Mouse (Mus musculus) gastrocnemius, postnatal 10 days (tissue): ENCODE measurements around the gene Pxk. TPM values are rescaled to one million over a fixed set of nuclear protein-coding genes. Genes with fewer than 3 reads are reported as not detected.

Source experiments
- DNase-seq: peaks from one replicate; pipeline ENCODE4 v3.0.0; 2021; ENCODE audit warnings: mixed read lengths
- long read RNA-seq, 2 experiments: library from polyadenylated mRNA; stranded (forward); transcript quantifications; one replicate each; pipeline ENCODE4 v2.0.0; 2021
- total RNA-seq, 2 experiments: library from RNA; stranded (reverse); gene quantifications; 2 replicates each; pipeline ENCODE4 v1.2.3; 2021

Pxk gene
- total RNA-seq, result 10 to 100 TPM; 12.4 to 15.2 TPM
- long read RNA-seq, experiment 1, transcript Pxk-201 (18 exons, 2,812 nt), result major isoform, 15 of 27 reads
- long read RNA-seq, experiment 1, transcript Pxk-205 (18 exons, 2,765 nt), result minor isoform, 12 of 27 reads
- long read RNA-seq, experiment 1, partial matches to known transcripts, result 0 of 27 reads
- long read RNA-seq, experiment 1, other reads (novel, unspliced or antisense), result 0 of 27 reads
- long read RNA-seq, experiment 2, transcript Pxk-201 (18 exons, 2,812 nt), result major isoform, 13 of 21 reads
- long read RNA-seq, experiment 2, partial matches to known transcripts, result 0 of 21 reads
- long read RNA-seq, experiment 2, other reads (novel, unspliced or antisense), result 4 of 21 reads

GRCm38 (mm10) chr14:8097978-8098686, at the start of gene Pxk:
Gene Pxk (plus strand): TSS chr14:8098211.
- DNase-seq, result peak; percentile 89

GRCm38 (mm10) chr14:8049334-8049733, 48.7 kb upstream of the Pxk start:
- DNase-seq, result no peak

- DNase-seq, result no peak
Observed at GRCm38 (mm10) chr14:8051869-8052268, 46.1 kb upstream of the Pxk start.

DNA sequence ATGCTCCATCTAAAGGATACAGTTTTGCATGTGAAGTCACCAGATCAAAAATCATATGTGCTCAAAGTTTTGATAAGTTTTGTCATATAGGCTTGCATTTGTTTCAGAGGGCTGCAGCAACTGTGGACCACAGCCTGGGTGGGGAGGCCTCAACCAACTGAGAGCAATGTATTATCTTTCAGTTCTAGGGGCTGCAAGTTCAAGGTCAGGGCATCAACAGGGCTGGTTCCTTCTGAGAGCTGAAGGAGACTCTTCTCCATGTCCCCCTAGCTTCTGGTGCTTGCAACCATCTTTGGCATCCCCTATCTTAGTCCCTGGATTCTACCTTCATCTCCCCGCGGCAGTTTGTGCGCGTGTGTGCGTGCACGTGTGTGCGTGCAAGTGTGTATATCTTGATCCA, 45.4 kb upstream of the Pxk start:
- no peak for DNase-seq

DNA sequence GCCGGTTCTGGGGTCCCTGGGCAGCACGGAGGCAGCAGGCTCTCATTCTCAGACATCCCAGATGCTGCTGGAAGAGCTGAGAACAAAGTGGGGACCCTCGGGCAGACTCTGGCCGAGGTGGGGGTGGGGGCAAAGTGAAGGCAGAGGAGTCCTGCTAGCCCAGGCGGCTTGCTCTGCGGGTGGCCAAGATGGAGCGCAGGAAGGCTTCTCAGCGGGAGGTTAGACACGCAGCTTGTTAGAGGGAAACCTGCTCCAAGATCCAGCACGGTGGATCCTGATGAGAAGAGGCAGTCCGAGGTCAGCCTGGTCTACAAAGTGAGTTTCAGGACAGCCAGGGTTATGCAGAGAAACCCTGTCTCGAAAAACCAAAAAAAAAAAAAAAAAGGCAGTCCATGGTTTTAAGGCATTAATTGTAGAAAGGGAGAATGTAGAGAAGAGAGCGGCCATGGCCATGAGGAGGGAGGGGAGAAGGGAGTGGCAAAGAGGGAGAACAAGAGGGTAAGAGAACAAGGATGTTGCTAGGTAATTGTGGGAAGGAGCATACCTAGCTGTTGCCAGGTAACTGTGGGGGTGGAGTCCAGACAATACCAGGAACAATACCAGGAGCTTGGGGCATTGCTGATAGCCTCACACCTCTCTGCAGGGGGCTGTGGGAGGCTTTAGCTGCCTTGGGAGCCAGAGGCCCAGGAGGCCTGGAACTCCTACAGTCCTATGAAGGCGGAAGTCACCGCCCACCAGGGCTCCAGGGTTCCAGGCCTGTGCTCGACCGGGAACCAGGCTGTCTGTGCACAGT, 43.5 kb upstream of the Pxk start:
- DNase-seq, result no peak

DNA sequence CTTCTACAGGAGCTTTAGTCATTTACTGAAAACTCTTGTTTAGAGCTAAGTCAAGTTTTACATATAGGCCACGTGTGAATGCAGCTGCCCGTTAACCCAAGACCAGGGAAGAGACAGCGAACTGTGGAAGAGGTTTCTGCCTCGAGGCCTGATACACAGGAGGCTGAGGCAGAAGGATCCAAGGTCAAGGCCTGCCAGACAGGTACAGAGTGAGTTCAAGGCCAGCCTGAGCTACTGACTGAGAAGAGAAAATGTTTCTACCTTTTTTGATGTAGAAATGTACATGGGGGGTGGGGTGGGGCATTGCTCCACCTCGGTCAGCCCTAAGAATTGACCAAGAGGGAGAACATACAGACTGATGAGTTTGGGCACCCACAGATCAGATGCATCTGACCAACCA, 41.9 kb upstream of the Pxk start:
- DNase-seq, result no peak

GRCm38 (mm10) chr14:8059938-8060337, 38.1 kb upstream of the Pxk start:
- no peak for DNase-seq

DNA sequence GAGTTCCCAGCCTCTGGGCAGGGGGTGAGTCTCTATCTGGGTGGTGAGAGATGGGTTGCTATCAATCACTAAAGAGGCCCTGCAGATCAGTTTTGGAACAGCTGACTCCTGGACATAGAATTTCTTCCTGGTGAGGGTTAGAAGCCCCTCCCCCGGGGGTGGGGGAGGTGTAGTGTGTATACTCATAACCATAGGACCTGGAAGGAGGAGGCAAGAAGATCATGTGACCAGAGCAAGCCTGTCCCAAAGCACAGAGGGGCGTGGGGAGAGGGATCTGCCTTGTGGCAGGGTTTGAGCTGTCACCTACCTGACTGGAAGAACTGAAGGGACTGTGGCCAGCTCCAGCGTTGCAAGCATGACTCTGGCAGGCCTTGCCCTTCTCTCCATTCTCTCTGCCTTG, 35.9 kb upstream of the Pxk start:
- no peak for DNase-seq

DNA sequence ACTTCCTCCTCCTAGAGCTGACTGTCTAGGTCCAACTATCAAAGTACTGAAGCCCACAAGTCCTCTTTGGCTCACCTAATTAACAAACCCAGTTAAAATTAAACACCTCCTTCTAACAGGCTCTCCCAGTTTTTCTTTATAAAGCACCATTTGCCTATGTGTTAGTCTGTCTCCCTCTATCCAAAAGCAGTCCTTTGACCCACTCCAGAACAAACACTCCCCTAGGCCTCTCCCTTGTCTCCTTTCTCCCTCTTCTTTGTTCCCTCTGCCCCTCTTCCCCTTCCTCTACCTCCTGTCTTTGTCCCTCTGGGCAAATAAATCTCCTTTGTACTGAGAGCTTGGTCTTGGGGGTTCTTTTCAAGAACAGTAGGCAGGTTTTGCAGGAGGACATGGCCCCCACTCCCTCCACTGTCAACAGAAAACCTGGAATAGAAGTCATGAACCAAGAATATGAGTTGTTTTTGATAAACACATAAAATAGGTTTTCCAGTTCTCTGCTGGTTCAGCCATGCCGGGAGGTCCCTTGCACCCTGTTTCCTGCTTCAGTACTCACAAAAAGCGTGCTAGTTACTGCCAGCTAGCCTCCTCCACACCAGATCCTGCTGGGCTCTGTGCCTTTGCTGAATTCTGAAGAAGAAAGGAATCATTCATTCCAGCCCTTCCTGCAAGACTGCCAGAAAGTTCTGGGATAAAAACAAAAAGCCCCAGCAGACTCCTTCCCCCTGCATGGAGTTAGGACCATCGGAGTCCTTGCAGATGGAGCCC, 35.3 kb upstream of the Pxk start:
- no peak for DNase-seq

DNA sequence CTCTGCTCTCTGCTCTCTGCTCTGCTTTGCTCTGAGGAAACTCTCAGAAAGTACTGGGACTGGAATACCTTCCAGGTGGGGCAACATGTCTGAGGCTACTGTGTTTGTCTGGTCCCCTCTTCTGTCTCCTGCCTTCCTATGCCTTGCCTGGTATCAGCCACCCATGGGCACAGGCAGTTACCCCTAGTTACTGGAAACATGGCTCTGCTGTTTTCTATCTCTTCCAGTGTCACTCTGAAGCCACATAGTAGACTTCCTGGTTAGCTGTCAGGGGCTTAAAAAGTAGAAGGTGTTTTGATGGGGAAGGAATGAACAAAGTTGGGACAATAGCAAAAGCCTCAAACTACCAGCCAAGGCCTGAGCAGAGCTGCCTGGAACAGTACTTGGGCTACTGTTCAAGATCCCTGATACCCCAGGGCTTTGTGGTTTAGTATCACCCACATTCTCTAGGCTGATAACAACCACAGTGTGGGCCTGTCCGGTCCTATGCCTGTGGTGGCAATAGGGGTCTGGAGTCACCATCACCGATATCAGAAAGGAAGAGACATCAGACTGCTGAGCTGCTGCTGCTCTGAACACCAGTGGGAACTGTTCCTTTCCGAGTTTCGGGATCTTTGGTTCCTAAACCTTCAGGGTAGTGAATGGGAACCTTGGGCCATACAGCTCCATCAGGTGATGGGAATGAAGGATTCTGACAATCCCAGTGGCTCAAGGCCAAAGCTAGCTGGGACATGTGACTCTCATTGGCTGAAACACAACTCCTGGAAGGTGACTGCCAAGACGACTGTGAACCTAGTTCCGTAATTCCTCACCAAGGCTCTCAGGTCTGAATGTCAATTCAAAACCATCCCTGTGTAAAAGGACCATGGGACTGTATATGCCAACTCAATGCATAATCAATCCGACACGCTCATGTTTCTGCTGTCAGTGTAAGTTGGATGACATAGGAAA, 33.9 kb upstream of the Pxk start:
- no peak for DNase-seq

DNA sequence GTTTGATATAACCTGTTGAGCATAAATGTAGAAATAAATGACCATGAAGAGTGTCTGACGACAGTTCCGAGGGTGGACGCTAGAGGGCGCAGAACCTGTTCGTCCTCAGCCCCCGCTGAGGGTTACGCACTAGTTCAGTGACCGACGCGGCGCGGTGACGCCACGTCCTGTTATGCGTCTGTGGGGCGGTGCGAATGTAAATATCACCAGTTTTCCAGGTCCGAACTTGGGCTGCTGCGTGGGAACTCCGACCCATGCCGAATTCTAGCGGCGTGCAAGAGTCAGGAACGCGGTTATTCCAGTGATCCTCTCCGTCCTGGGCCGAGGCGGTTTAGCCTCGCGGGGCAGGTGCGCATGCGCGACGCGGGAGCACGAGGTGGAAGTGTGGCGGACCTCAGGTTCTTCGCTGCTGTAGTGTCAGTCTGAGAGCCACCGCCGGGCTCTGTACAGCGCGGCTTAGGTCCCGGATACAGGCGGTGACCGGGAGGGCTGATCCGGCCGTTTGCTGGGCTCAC, 17.8 kb upstream of the Pxk start, which contains the start of gene Rpp14:
Gene Rpp14, plus strand, starts transcription at position 203 of the 515 bp plus-strand sequence.
- DNase-seq, result peak; percentile 97

GRCm38 (mm10) chr14:8080718-8081117, 17.3 kb upstream of the Pxk start:
- no peak for DNase-seq

- DNase-seq, result no peak
Observed at GRCm38 (mm10) chr14:8082949-8083348, 15.1 kb upstream of the Pxk start.

GRCm38 (mm10) chr14:8089016-8089415, 9.0 kb upstream of the Pxk start:
- DNase-seq, result no peak

DNA sequence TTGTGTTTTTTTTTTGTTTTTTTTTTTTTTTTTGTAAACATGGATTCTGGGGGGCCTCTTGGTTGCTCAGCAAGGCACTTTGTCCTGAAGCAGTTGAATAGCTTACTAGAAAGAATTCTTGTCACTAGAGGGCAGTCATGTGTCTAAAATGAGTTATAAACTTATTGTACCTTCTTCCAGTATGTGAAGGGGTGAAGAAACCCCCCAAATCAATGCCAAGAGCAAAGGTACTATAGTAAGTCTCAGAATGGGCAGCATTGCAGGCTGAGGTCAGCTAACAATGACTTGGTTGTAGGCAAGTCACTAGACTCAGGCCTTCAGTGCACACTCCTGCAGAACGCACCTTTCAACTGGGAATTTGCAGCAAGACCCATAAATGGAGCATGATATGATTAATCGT, 5.4 kb upstream of the Pxk start:
- DNase-seq, result no peak

DNA sequence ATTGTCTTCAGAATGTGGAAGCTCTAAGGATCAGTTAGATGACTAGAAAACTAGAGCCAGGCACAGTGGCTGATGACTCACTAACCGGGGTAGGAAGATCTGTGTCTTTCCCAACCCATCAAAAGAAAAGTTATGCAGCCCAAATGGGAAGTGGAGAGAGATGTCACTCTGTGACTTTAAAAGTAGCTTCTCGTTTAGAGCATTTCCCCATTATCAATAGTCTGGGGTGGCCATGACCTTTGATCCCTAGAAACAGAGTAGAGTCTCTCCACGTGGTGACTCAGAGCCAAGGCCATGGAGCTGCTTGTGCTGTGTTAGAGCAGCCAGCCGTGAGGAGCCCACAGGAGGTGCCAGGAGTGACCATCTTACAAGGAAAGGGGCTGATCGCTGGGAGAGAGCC, 4.6 kb upstream of the Pxk start:
- no peak for DNase-seq

DNA sequence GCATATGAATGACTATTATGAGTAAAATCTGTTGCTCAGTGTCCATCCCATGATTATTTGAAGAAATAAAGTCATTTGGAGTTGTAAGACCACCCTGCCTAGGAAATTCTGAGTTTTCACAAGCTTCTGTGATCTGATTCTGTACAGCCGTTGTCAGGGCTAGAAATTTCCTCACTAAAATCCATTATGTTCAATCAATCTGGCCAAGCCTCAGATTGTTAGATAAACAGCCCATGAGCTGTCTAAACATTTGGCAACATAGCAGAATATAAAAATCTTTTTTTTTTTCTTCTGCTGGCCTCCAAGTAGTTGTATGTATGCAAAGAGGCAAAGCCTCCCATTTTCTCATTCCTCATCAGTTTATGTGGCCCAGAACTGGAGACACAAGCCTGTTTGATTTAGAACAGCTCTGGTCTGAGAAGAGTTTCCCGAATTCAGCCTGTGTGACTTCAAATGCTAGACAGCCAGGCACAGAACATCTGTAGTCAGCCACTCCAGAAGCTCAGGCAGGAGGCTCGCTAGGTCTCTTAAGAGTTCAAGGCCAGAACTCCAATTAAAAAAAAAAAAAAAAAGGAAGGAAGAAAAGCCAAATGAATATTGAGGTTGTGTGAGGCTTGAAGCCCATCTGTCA, 3.0 kb upstream of the Pxk start:
- no peak for DNase-seq

GRCm38 (mm10) chr14:8095562-8095950, 2.5 kb upstream of the Pxk start:
- DNase-seq, result no peak

DNA sequence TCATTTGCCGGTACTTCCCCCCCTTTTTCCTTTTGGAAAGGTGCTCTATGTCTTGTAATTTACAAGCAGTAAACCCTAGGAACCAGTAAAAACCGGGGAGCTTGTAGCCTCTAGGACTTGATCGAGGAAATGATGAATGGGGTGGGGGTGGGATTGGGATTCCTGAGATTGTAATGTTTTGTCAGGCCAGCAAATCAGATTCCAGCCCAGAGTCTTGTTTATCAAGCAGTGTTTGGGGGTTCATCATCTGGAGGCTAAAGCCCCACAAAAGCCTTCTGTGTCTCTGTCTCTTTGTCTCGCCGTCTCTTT, 630 bp downstream of the Pxk start:
- DNase-seq, result no peak

GRCm38 (mm10) chr14:8099561-8100021, 1.6 kb downstream of the Pxk start:
- DNase-seq, result no peak
